Mouse (Mus musculus) v-Abl transformed pro-B cells (cell line): Measurements from ENCODE around the gene Tbr1.

Experiments used
- in situ Hi-C, 2 experiments: fragments of 400-800 bp; cut with MboI; formaldehyde crosslinking; loops; one replicate each; pipeline ENCODE4 v1.15.1; 2025; ENCODE audit not compliant: unreplicated experiment in 2 of 2

The Tbr1 gene

GRCm38 (mm10) chr2:61802656-61803251 is at the start of gene Tbr1:
Tbr1 (plus strand) TSS chr2:61802930.
- in situ Hi-C loops = loop anchor here in 1 of 2 experiments (25.0 kb wide), 2 partner anchors 535 to 660 kb away; no protein-coding TSS in a partner anchor

- in situ Hi-C loops = no loop called here
Measured at GRCm38 (mm10) chr2:61754989-61755388, 47.7 kb upstream of the Tbr1 start.

- in situ Hi-C loops = no loop called here
Measured at GRCm38 (mm10) chr2:61759234-61759855, 43.4 kb upstream of the Tbr1 start.

GRCm38 (mm10) chr2:61760044-61760443 is 42.7 kb upstream of the Tbr1 start:
- in situ Hi-C loops = no loop called here

GRCm38 (mm10) chr2:61764470-61765105 is 38.1 kb upstream of the Tbr1 start:
- in situ Hi-C loops = no loop called here

- in situ Hi-C loops = no loop called here
Measured at GRCm38 (mm10) chr2:61765526-61765925, 37.2 kb upstream of the Tbr1 start.

GRCm38 (mm10) chr2:61780794-61781193 is 21.9 kb upstream of the Tbr1 start:
- in situ Hi-C loops = no loop called here

GRCm38 (mm10) chr2:61794960-61795359 is 7.8 kb upstream of the Tbr1 start:
- in situ Hi-C loops = no loop called here

GRCm38 (mm10) chr2:61798048-61798447 is 4.7 kb upstream of the Tbr1 start:
- in situ Hi-C loops = no loop called here

GRCm38 (mm10) chr2:61803443-61804367 is 975 bp downstream of the Tbr1 start:
- in situ Hi-C loops = loop anchor here in 1 of 2 experiments (25.0 kb wide), 2 partner anchors 534 to 659 kb away; no protein-coding TSS in a partner anchor

- in situ Hi-C loops = loop anchor here in 1 of 2 experiments (25.0 kb wide), 2 partner anchors 533 to 658 kb away; no protein-coding TSS in a partner anchor
Measured at GRCm38 (mm10) chr2:61804382-61804840, 1.7 kb downstream of the Tbr1 start.

GRCm38 (mm10) chr2:61804841-61805540 is 2.3 kb downstream of the Tbr1 start:
- in situ Hi-C loops = loop anchor here in 1 of 2 experiments (25.0 kb wide), 2 partner anchors 532 to 657 kb away; no protein-coding TSS in a partner anchor

- in situ Hi-C loops = loop anchor here in 1 of 2 experiments (25.0 kb wide), 2 partner anchors 532 to 657 kb away; no protein-coding TSS in a partner anchor
Measured at GRCm38 (mm10) chr2:61805541-61806345, 3.0 kb downstream of the Tbr1 start.

GRCm38 (mm10) chr2:61806346-61806825 is 3.7 kb downstream of the Tbr1 start:
- in situ Hi-C loops = loop anchor here in 1 of 2 experiments (25.0 kb wide), 2 partner anchors 531 to 656 kb away; no protein-coding TSS in a partner anchor

- in situ Hi-C loops = loop anchor here in 1 of 2 experiments (25.0 kb wide), 2 partner anchors 530 to 655 kb away; no protein-coding TSS in a partner anchor
Measured at GRCm38 (mm10) chr2:61807151-61807550, 4.4 kb downstream of the Tbr1 start.

- in situ Hi-C loops = loop anchor here in 1 of 2 experiments (25.0 kb wide), 2 partner anchors 530 to 655 kb away; no protein-coding TSS in a partner anchor
Measured at GRCm38 (mm10) chr2:61807781-61808180, 5.1 kb downstream of the Tbr1 start.

- in situ Hi-C loops = loop anchor here in 1 of 2 experiments (25.0 kb wide), 2 partner anchors 529 to 654 kb away; no protein-coding TSS in a partner anchor
Measured at GRCm38 (mm10) chr2:61808776-61809175, 6.0 kb downstream of the Tbr1 start.

- in situ Hi-C loops = loop anchor here in 1 of 2 experiments (25.0 kb wide), 2 partner anchors 528 to 653 kb away; no protein-coding TSS in a partner anchor
Measured at GRCm38 (mm10) chr2:61809381-61809780, 6.7 kb downstream of the Tbr1 start.
